Mouse (Mus musculus): ENCODE measurements around the gene Phlpp2.

DNA sequence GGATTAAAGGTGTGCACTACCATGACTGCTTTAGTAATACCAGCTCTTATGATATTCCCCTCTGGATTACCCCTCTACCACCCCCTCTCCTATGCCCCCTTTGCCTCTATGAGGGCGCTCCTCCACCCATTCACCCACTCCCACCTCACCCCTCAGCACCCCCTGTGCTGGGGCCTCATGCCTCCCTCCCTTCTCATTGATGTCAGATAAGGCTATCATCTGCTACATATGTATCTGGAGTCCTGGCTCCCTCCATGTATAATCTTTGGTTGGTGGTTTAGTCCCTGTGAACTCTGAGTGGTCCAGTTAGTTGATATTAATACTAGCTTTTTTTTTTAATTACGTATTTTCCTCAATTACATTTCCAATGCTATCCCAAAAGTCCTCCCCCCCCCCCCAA is 28.5 kb upstream of the Phlpp2 start:
- no peak for TF ChIP-seq GATA1 (IDR thresholded peaks at IDR 0.05; ENCODE audit: borderline replicate concordance, low read length)
- no peak for TF ChIP-seq CTCF (IDR thresholded peaks at IDR 0.05; ENCODE audit: low read depth, low read length)
- TF ChIP-seq POLR2AphosphoS5 (IDR thresholded peaks at IDR 0.05; ENCODE audit: insufficient replicate concordance, low read depth, low read length) = no peak
- no peak for TF ChIP-seq GATA2 (IDR thresholded peaks at IDR 0.05; ENCODE audit: borderline replicate concordance, low read depth, low read length)
